Mouse (Mus musculus) ES-E14 (cell line): ENCODE results near the gene Alpi.

ENCODE experiments used
- CHD2 ChIP-seq: IDR thresholded peaks from 2 replicates; pipeline ENCODE4 v1.6.1; 2014; ENCODE audit warnings: mild to moderate bottlenecking, low read depth, low read length, inconsistent platforms
- HCFC1 ChIP-seq: IDR thresholded peaks from 2 replicates; pipeline ENCODE4 v1.6.1; 2012; ENCODE audit warnings: low read length, inconsistent platforms, borderline replicate concordance; ENCODE audit not compliant: insufficient read depth
- MAFK ChIP-seq: IDR thresholded peaks from 2 replicates; pipeline ENCODE4 v1.6.1; 2014; ENCODE audit warnings: mild to moderate bottlenecking, low read depth, low read length, inconsistent platforms; ENCODE audit not compliant: insufficient read depth
- ZC3H11A ChIP-seq: IDR thresholded peaks from 2 replicates; pipeline ENCODE4 v1.6.1; 2012; ENCODE audit warnings: low read depth, mild to moderate bottlenecking, inconsistent platforms, low read length, borderline replicate concordance
- ZNF384 ChIP-seq: IDR thresholded peaks from 2 replicates; pipeline ENCODE4 v1.6.1; 2012; ENCODE audit warnings: low read depth, low read length, inconsistent platforms

DNA sequence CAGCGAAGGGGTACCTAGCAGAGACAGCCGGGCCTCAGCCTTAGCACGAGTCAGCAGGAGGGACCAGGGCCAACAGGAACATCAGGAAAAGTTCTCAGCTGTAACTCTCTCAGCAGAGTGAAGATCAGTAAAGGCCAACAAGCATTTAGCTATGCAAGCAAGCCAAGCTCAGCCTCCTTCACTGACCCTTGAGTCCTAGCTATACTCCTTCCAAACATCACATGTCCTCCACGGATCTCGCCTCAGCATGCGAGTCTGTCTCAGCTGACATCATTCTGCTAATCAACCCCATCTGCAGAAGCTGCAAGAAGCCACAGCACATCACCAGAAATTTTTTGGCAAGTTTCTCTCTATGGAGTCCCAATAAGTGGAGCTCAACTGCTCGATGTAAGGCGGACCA is 27.6 kb downstream of the Alpi start:
- TF ChIP-seq ZNF384 (no peak), HCFC1 (no peak), MAFK (no peak), ZC3H11A (no peak), CHD2 (no peak)
